Mouse (Mus musculus) MEL (cell line): ENCODE measurements around the gene Nkiras2. TPM values are rescaled to one million over a fixed set of nuclear protein-coding genes. Genes with fewer than 3 reads are reported as not detected.

ENCODE experiments used
- DNase-seq: peaks from one replicate; pipeline ENCODE4 v3.0.0; 2011; ENCODE audit warnings: low read depth, low spot score
- H3K27ac ChIP-seq: 2 replicates; pipeline ENCODE4 v1.5.1; 2012; ENCODE audit warnings: low read depth, mild to moderate bottlenecking, control low read depth, low read length, moderate library complexity; ENCODE audit not compliant: control insufficient read depth
- H3K27me3 ChIP-seq, 2 experiments: fragments of 150-350 bp in 1 of 2; sonication (generic) in 1 of 2; 2 replicates each; pipeline ENCODE4 v1.6.1; 2012; ENCODE audit warnings: low read length in 2 of 2, mild to moderate bottlenecking in 2 of 2, improper control_type of control experiment in 1 of 2, moderate library complexity in 1 of 2; ENCODE audit not compliant: insufficient read depth in 2 of 2, control insufficient read depth in 1 of 2
- H3K36me3 ChIP-seq, 2 experiments: 2 replicates each; pipeline ENCODE4 v1.6.1; 2012 to 2014; ENCODE audit warnings: low read length in 2 of 2, improper control_type of control experiment in 1 of 2, inconsistent platforms in 1 of 2, mild to moderate bottlenecking in 1 of 2; ENCODE audit not compliant: insufficient read depth in 2 of 2, control insufficient read depth in 1 of 2
- H3K4me1 ChIP-seq, 2 experiments: fragments of 150-350 bp in 1 of 2; sonication (generic) in 1 of 2; 2 replicates each; pipeline ENCODE4 v1.6.1; 2012; ENCODE audit warnings: low read length in 2 of 2, improper control_type of control experiment in 1 of 2, mild to moderate bottlenecking in 1 of 2; ENCODE audit not compliant: insufficient read depth in 2 of 2, control insufficient read depth in 1 of 2
- H3K4me3 ChIP-seq, 2 experiments: fragments of 150-350 bp in 1 of 2; sonication (generic) in 1 of 2; 2 replicates each; pipeline ENCODE4 v1.5.1; 2012; ENCODE audit warnings: low read depth in 2 of 2, low read length in 2 of 2, mild to moderate bottlenecking in 2 of 2, moderate library complexity in 2 of 2, control low read depth in 1 of 2, improper control_type of control experiment in 1 of 2; ENCODE audit not compliant: control insufficient read depth in 1 of 2, insufficient read depth in 1 of 2
- H3K79me2 ChIP-seq: 2 replicates; pipeline ENCODE4 v1.6.1; 2012; ENCODE audit warnings: mild to moderate bottlenecking, low read length, moderate library complexity; ENCODE audit not compliant: control insufficient read depth, poor library complexity, insufficient read depth
- H3K9ac ChIP-seq: 2 replicates; pipeline ENCODE4 v1.6.1; 2012; ENCODE audit warnings: low read depth, mild to moderate bottlenecking, control low read depth, low read length, moderate library complexity; ENCODE audit not compliant: control insufficient read depth, poor library complexity, severe bottlenecking
- H3K9me3 ChIP-seq: fragments of 150-350 bp; sonication (generic); replicated peaks from 2 replicates; pipeline ENCODE4 v1.6.1; 2012; ENCODE audit warnings: mild to moderate bottlenecking, low read length, improper control_type of control experiment, moderate library complexity; ENCODE audit not compliant: insufficient read depth
- CTCF ChIP-seq, 3 experiments: IDR thresholded peaks in 2 of 3; conservative IDR thresholded peaks in 1 of 3; 2 replicates each; pipeline ENCODE4 v1.5.1; 2011 to 2012; ENCODE audit warnings: low read length in 3 of 3, low read depth in 2 of 3, mild to moderate bottlenecking in 2 of 3, improper control_type of control experiment in 1 of 3, inconsistent platforms in 1 of 3, mixed read lengths in 1 of 3, moderate library complexity in 1 of 3; ENCODE audit not compliant: control insufficient read depth in 1 of 3, insufficient read depth in 1 of 3, poor library complexity in 1 of 3, severe bottlenecking in 1 of 3
- E2F4 ChIP-seq: IDR thresholded peaks from 2 replicates; pipeline ENCODE4 v1.6.1; 2011; ENCODE audit warnings: low read depth, low read length, improper control_type of control experiment, borderline replicate concordance
- EP300 ChIP-seq, 2 experiments: IDR thresholded peaks; 2 replicates each; pipeline ENCODE4 v1.6.1; 2011; ENCODE audit warnings: improper control_type of control experiment in 2 of 2, low read length in 2 of 2, low read depth in 1 of 2, mild to moderate bottlenecking in 1 of 2
- ETS1 ChIP-seq: IDR thresholded peaks from 2 replicates; pipeline ENCODE4 v1.6.1; 2012; ENCODE audit warnings: low read depth, mild to moderate bottlenecking, inconsistent platforms, low read length, improper control_type of control experiment, moderate library complexity
- GABPA ChIP-seq: IDR thresholded peaks from 2 replicates; pipeline ENCODE4 v1.6.1; 2012; ENCODE audit warnings: low read depth, mild to moderate bottlenecking, inconsistent platforms, low read length, improper control_type of control experiment, moderate library complexity
- MAX ChIP-seq: IDR thresholded peaks from 2 replicates; pipeline ENCODE4 v1.6.1; 2011; ENCODE audit warnings: low read length, improper control_type of control experiment
- MEF2A ChIP-seq: IDR thresholded peaks from 2 replicates; pipeline ENCODE4 v1.6.1; 2014; ENCODE audit warnings: low read depth, mild to moderate bottlenecking, inconsistent platforms, low read length, improper control_type of control experiment; ENCODE audit not compliant: poor library complexity, insufficient replicate concordance, severe bottlenecking; ENCODE audit errors: extremely low read depth
- MYC ChIP-seq: IDR thresholded peaks from 2 replicates; pipeline ENCODE4 v1.6.1; 2011; ENCODE audit warnings: low read depth, mild to moderate bottlenecking, low read length, improper control_type of control experiment, moderate library complexity
- POLR2A ChIP-seq, 2 experiments: IDR thresholded peaks; 2 replicates each; pipeline ENCODE4 v1.6.1; 2011 to 2012; ENCODE audit warnings: low read length in 2 of 2, mild to moderate bottlenecking in 2 of 2, control low read depth in 1 of 2, improper control_type of control experiment in 1 of 2, low read depth in 1 of 2, moderate library complexity in 1 of 2; ENCODE audit not compliant: control insufficient read depth in 1 of 2, insufficient read depth in 1 of 2, poor library complexity in 1 of 2
- RCOR1 ChIP-seq: IDR thresholded peaks from 2 replicates; pipeline ENCODE4 v1.6.1; 2012; ENCODE audit warnings: low read depth, mild to moderate bottlenecking, inconsistent platforms, low read length, improper control_type of control experiment
- TAL1 ChIP-seq: IDR thresholded peaks from 2 replicates; pipeline ENCODE4 v1.6.1; 2012; ENCODE audit warnings: mild to moderate bottlenecking, inconsistent platforms, low read length, moderate library complexity, mixed read lengths
- TBP ChIP-seq: IDR thresholded peaks from 2 replicates; pipeline ENCODE4 v1.8.0; 2011; ENCODE audit warnings: low read depth, low read length, improper control_type of control experiment
- TCF12 ChIP-seq: IDR thresholded peaks from 2 replicates; pipeline ENCODE4 v1.6.1; 2014; ENCODE audit warnings: low read depth, mild to moderate bottlenecking, inconsistent platforms, low read length, improper control_type of control experiment, moderate library complexity
- UBTF ChIP-seq: IDR thresholded peaks from 2 replicates; pipeline ENCODE4 v1.6.1; 2012; ENCODE audit warnings: low read depth, mild to moderate bottlenecking, inconsistent platforms, low read length, improper control_type of control experiment, moderate library complexity, borderline replicate concordance; ENCODE audit not compliant: insufficient read depth
- USF1 ChIP-seq: IDR thresholded peaks from 2 replicates; pipeline ENCODE4 v1.6.1; 2014; ENCODE audit warnings: low read depth, mild to moderate bottlenecking, inconsistent platforms, low read length, improper control_type of control experiment, moderate library complexity
- ZC3H11A ChIP-seq: IDR thresholded peaks from 2 replicates; pipeline ENCODE4 v1.6.1; 2012; ENCODE audit warnings: low read depth, mild to moderate bottlenecking, inconsistent platforms, low read length, improper control_type of control experiment
- ZKSCAN1 ChIP-seq: IDR thresholded peaks from 2 replicates; pipeline ENCODE4 v1.6.1; 2012; ENCODE audit warnings: low read depth, mild to moderate bottlenecking, inconsistent platforms, low read length, improper control_type of control experiment, moderate library complexity
- polyA plus RNA-seq, 2 experiments: library from polyadenylated mRNA; stranded (reverse) in 1 of 2; unstranded in 1 of 2; fragments of >175 nt in 1 of 2; fragments of >200 nt in 1 of 2; gene quantifications; 2 replicates each; pipeline versions ENCODE4 v1.2.1 to v1.2.4; 2012; ENCODE audit warnings: low replicate concordance in 2 of 2, low read depth in 1 of 2; ENCODE audit not compliant: insufficient read length in 2 of 2, insufficient read depth in 1 of 2, missing spikeins in 1 of 2
- total RNA-seq: library from RNA; depleted of rRNA; stranded (reverse); fragments of 300-350 nt; gene quantifications from 2 replicates; pipeline ENCODE4 v1.2.3, GENCODE M21; 2012

Gene Nkiras2
- total and polyA plus RNA-seq, 3 experiments = 37.1 to 49.9 TPM; not detected in 1

DNA sequence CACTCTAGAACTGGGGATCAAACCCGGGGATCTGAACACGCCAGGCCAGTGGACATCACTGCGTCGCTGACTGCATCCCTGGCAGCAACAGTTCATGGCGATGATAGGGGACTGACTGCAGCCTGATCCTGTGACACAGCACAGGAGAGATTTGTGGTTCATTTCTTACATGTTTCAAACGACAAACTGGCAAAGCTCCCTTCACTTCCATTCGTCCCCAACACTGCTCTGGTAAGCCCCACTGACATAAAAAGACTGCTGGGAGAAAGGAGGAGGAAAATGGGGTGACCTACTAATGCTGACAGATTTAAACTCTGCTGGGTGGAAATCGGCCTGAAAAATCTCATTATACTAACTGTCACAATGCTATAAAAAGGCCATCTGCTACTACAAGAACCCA, 15.2 kb upstream of the Nkiras2 start:
- no peak overlapping the region for H3K4me3 ChIP-seq
- peaks cover 11 to 16% of the 10 kb centered on the region in 2 experiments for H3K4me1 ChIP-seq
- H3K27me3 ChIP-seq = no peaks in the 10 kb centered on the region
- peaks cover 55% of the 10 kb centered on the region for H3K79me2 ChIP-seq
- H3K27ac ChIP-seq = no peak overlapping the region
- no peak for DNase-seq
- H3K36me3 ChIP-seq = peaks cover 26 to 47% of the 10 kb centered on the region in 2 experiments
- H3K9me3 ChIP-seq = no peaks in the 10 kb centered on the region
- H3K9ac ChIP-seq = no peak overlapping the region
- TF ChIP-seq UBTF (no peak), RCOR1 (no peak), MEF2A (no peak), POLR2A (IDR thresholded peaks at IDR 0.05; ENCODE audit: control insufficient read depth in 1 of 2, insufficient read depth in 1 of 2, low read depth in 1 of 2, low read length in 2 of 2, poor library complexity in 1 of 2) (no peak)

DNA sequence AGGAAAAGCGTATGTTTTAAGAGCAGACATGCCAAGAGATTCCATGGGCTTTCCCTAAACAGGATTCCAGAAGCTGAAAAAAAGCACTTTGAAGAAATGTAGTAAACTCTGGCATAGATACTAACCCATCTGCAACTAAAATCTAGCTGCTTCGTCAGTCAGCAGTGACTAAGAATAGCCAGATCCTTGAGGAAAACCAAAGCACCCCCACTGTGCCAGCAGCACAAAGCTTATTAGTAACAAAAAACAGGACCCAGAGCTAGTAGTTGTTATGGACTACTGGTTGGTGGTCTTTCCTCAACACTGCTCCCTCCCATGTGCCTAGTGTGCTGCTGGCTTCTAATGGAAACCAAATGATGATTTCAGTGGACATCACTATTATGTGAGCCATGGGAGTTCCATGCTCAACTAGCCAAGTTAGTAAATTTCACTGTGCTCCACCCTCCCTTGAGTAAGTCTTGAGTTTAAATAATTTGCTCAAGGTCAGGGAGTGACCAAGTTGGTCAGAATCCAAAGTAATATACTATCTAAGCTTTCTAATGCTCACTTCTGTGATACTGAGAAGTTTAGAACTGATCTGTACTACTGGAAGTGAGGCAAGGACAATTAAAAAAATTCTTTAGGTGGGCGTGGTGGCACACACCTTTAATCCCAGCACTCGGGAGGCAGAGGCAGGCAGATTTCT, 14.6 kb upstream of the Nkiras2 start:
- peaks cover 11 to 16% of the 10 kb centered on the region in 2 experiments for H3K4me1 ChIP-seq
- peaks cover 60% of the 10 kb centered on the region for H3K79me2 ChIP-seq
- no peak overlapping the region for H3K4me3 ChIP-seq
- no peak for DNase-seq
- peaks cover 26 to 44% of the 10 kb centered on the region in 2 experiments for H3K36me3 ChIP-seq
- H3K9ac ChIP-seq = no peak overlapping the region
- no peaks in the 10 kb centered on the region for H3K9me3 ChIP-seq
- TF ChIP-seq USF1 (no peak), GABPA (no peak), CTCF (IDR thresholded peaks at IDR 0.05 in 2 of 3, conservative IDR thresholded peaks at IDR 0.05 in 1 of 3; ENCODE audit: control insufficient read depth in 1 of 3, insufficient read depth in 1 of 3, low read depth in 2 of 3, low read length in 3 of 3, poor library complexity in 1 of 3, severe bottlenecking in 1 of 3) (no peak), TBP (no peak), ETS1 (no peak), E2F4 (no peak)
- no peak overlapping the region for H3K27ac ChIP-seq
- H3K27me3 ChIP-seq = no peaks in the 10 kb centered on the region

- Histone ChIP-seq H3K79me2 (peaks cover 68% of the 10 kb centered on the region), H3K4me3 (no peak overlapping the region), H3K4me1 (peaks cover 11 to 16% of the 10 kb centered on the region in 2 experiments), H3K9ac (no peak overlapping the region)
- no peak for DNase-seq
- TF ChIP-seq GABPA (no peak), MAX (no peak), MYC (no peak), ETS1 (no peak), ZC3H11A (no peak), ZKSCAN1 (no peak), TAL1 (no peak), POLR2A (IDR thresholded peaks at IDR 0.05; ENCODE audit: control insufficient read depth in 1 of 2, insufficient read depth in 1 of 2, low read depth in 1 of 2, low read length in 2 of 2, poor library complexity in 1 of 2) (no peak), TBP (no peak), EP300 (IDR thresholded peaks at IDR 0.05; ENCODE audit: low read depth in 1 of 2, low read length in 2 of 2) (no peak), TCF12 (no peak)
- TF ChIP-seq, all 39 proteins: peak for 0
- Histone ChIP-seq H3K9me3 (no peaks in the 10 kb centered on the region), H3K27me3 (no peaks in the 10 kb centered on the region), H3K36me3 (peaks cover 26 to 43% of the 10 kb centered on the region in 2 experiments), H3K27ac (no peak overlapping the region)
These were observed 13.6 kb upstream of the Nkiras2 start for GRCm38 (mm10) chr11:100605451-100605850.
